In genomic region chr9:21960558-21961208, GRCm38 (mm10) we compare ENCODE assay signal across 8 mouse cellular contexts. TPM values are rescaled to one million over a fixed set of nuclear protein-coding genes. Genes with fewer than 3 reads are reported as not detected.
DNase-seq lines count a peak whose midpoint lies in the region; ATAC-seq lines count a peak whose summit lies in the region.

No protein-coding gene starts in this region.

- 19% methylated on average over 26 of the region's 26 CpGs for WGBS in heart, embryonic 12.5 days
- 10% methylated on average over 26 of the region's 26 CpGs for whole genome bisulfite sequencing in embryonic facial prominence, embryonic 10.5 days

- H3K27me3 ChIP-seq in heart, embryonic 12.5 days (replicated peaks) = peaks cover 26% of the 10 kb centered on the region
- H3K27me3 ChIP-seq in embryonic facial prominence, embryonic 10.5 days (replicated peaks; ENCODE audit: low read depth, poor library complexity, severe bottlenecking) = peaks cover 57% of the 10 kb centered on the region

- H3K9ac ChIP-seq in heart, embryonic 12.5 days = no peak overlapping the region

- H3K4me3 ChIP-seq in heart, embryonic 12.5 days = peak overlapping the region; percentile 55
- peak overlapping the region; percentile 60 for H3K4me3 ChIP-seq in embryonic facial prominence, embryonic 10.5 days

- peaks cover 40% of the 10 kb centered on the region for H3K4me1 ChIP-seq in heart, embryonic 12.5 days (replicated peaks)
- peaks cover 43% of the 10 kb centered on the region for H3K4me1 ChIP-seq in embryonic facial prominence, embryonic 10.5 days

- H3K36me3 ChIP-seq in heart, embryonic 12.5 days = peaks cover 18% of the 10 kb centered on the region
- 0 out of 2 replicates have a peak, but pooled peaks cover 6% of the 10 kb centered on the region for H3K36me3 ChIP-seq in embryonic facial prominence, embryonic 10.5 days (replicated peaks)

- DNase-seq in heart, adult 9 months (ENCODE audit: low spot score in 2 of 2) = no peak
- DNase-seq in embryonic facial prominence, embryonic 10.5 days (ENCODE audit: low spot score) = peak; percentile 41
- DNase-seq in kidney, postnatal 10 days = peak; percentile 76
- peak; percentile 56 to 61 for DNase-seq in lung, postnatal 4 days
- no peak for DNase-seq in natural killer cell, adult 2 months (ENCODE audit: low spot score in 2 of 2)
- DNase-seq in layer of hippocampus, adult 18-20 months (ENCODE audit: low spot score in 2 of 2) = no peak
- no peak for DNase-seq in c-Kit-positive CD71-positive TER-119-positive erythroid progenitor cells, embryonic 14.5 days (ENCODE audit: low spot score)

- H3K9me3 ChIP-seq in heart, embryonic 12.5 days (replicated peaks) = no peaks in the 10 kb centered on the region
- no peaks in the 10 kb centered on the region for H3K9me3 ChIP-seq in embryonic facial prominence, embryonic 10.5 days

- peak overlapping the region; percentile 92 for H3K4me2 ChIP-seq in heart, embryonic 12.5 days

- H3K27ac ChIP-seq in heart, embryonic 12.5 days (ENCODE audit: poor library complexity, severe bottlenecking) = no peak overlapping the region
- no peak overlapping the region for H3K27ac ChIP-seq in embryonic facial prominence, embryonic 10.5 days (replicated peaks)

- ATAC-seq in heart, embryonic 12.5 days (ENCODE audit: insufficient number of reproducible peaks, low FRiP score) = no peak

RNA-seq across cellular contexts. Expression of gene Epor, which starts 2.6 kb away (rescaled TPM):
- polyA plus RNA-seq in heart, embryonic 12.5 days (2016; fragmentation: Nextera tagmentation; extraction: Ambion mirVana) = 10.9 and 12.0 TPM in 2 replicates
- 7.9 and 8.6 TPM in 2 replicates for polyA plus RNA-seq in embryonic facial prominence, embryonic 10.5 days (2016; fragmentation: Nextera tagmentation; extraction: Ambion mirVana)
- total RNA-seq in layer of hippocampus, adult 18-20 months (2021) = 1 to 10 TPM; 9.0 to 9.1 TPM

RNA-seq across cellular contexts. Expression of gene Swsap1, which starts 5.1 kb away (rescaled TPM):
- 4.8 and 5.8 TPM in 2 replicates for polyA plus RNA-seq in heart, embryonic 12.5 days (2016; fragmentation: Nextera tagmentation; extraction: Ambion mirVana)
- polyA plus RNA-seq in embryonic facial prominence, embryonic 10.5 days (2016; fragmentation: Nextera tagmentation; extraction: Ambion mirVana) = 7.1 and 8.0 TPM in 2 replicates
- 10 to 100 TPM; 13.3 to 13.7 TPM for total RNA-seq in layer of hippocampus, adult 18-20 months (2021)

RNA-seq across cellular contexts. Expression of gene Plppr2, which starts 23.9 kb away (rescaled TPM):
- 8.2 and 8.4 TPM in 2 replicates for polyA plus RNA-seq in heart, embryonic 12.5 days (2016; fragmentation: Nextera tagmentation; extraction: Ambion mirVana)
- 9.5 and 9.6 TPM in 2 replicates for polyA plus RNA-seq in embryonic facial prominence, embryonic 10.5 days (2016; fragmentation: Nextera tagmentation; extraction: Ambion mirVana)
- total RNA-seq in layer of hippocampus, adult 18-20 months (2021) = 100 to 1,000 TPM; 273 to 278 TPM

RNA-seq across cellular contexts. Expression of gene Rgl3, which starts 28.6 kb away (rescaled TPM):
- 1.7 and 2.0 TPM in 2 replicates for polyA plus RNA-seq in heart, embryonic 12.5 days (2016; fragmentation: Nextera tagmentation; extraction: Ambion mirVana)
- polyA plus RNA-seq in embryonic facial prominence, embryonic 10.5 days (2016; fragmentation: Nextera tagmentation; extraction: Ambion mirVana) = 4.0 and 5.6 TPM in 2 replicates
- 1 to 10 TPM; 2.2 to 2.6 TPM for total RNA-seq in layer of hippocampus, adult 18-20 months (2021)

RNA-seq across cellular contexts. Expression of gene Tmem205, which starts 33.3 kb away (rescaled TPM):
- 38.3 and 38.4 TPM in 2 replicates for polyA plus RNA-seq in heart, embryonic 12.5 days (2016; fragmentation: Nextera tagmentation; extraction: Ambion mirVana)
- polyA plus RNA-seq in embryonic facial prominence, embryonic 10.5 days (2016; fragmentation: Nextera tagmentation; extraction: Ambion mirVana) = 31.1 and 33.1 TPM in 2 replicates
- total RNA-seq in layer of hippocampus, adult 18-20 months (2021) = 10 to 100 TPM; 40.2 to 42.2 TPM

Comparison
In these comparisons a context has a peak if more than half of its experiments do, and no peak if none do; other contexts are left out.
1. DNase-seq: peak in embryonic facial prominence, embryonic 10.5 days (single experiment), kidney, postnatal 10 days (single experiment) and lung, postnatal 4 days (2 of 2); none in heart, adult 9 months (0 of 2), natural killer cell, adult 2 months (0 of 2), layer of hippocampus, adult 18-20 months (0 of 2) and c-Kit-positive CD71-positive TER-119-positive erythroid progenitor cells, embryonic 14.5 days (single experiment).